Mouse (Mus musculus): ENCODE data around the gene Fam53b.
A peak's percentile ranks its signal among the peaks of the same experiment; 100 is the strongest.

Gene Fam53b

GRCm38 (mm10) chr7:132734222-132734621, 79.5 kb downstream of the Fam53b start:
- no peak for DNase-seq (ENCODE audit: low spot score)

GRCm38 (mm10) chr7:132733521-132733920, 80.2 kb downstream of the Fam53b start:
- no peak for DNase-seq (ENCODE audit: low spot score)

DNA sequence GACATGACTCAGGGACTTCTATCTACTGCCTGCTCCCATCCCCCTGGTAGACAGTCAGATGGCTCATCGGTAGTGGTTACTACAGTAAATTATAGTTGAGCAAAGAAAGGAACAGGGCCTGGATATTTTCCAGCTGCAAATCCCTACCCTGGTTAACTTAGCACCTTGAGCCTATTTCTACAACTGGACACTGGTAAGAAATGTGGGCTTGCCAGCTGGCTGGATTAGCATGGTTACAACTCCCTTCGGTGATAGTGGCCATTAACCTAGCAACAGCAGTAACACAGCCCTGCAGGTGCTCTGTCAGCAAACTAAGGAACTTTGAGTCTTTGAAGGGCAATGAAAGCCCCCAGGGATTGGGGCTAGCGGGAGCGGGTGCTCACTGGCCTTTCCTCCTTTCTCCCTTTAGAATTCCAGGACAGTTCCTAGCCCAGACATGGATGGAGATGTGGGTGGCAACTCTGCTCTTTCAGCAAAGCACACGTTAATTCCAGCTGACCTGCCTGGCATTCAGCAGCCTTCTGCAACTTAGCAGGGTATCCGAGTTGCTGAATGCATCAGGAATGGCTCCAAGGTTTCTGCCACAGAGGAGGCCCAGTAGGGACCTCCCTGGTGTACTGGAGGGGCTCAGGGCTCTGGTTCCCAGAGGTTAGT, 81.4 kb downstream of the Fam53b start:
- no peak for DNase-seq (ENCODE audit: low spot score)

- DNase-seq (ENCODE audit: low spot score), result no peak
These were observed 82.1 kb downstream of the Fam53b start for GRCm38 (mm10) chr7:132731558-132731957.

- no peak for DNase-seq (ENCODE audit: low spot score)
These were observed 83.2 kb downstream of the Fam53b start for GRCm38 (mm10) chr7:132730510-132730909.

GRCm38 (mm10) chr7:132729093-132729831, 84.4 kb downstream of the Fam53b start:
- DNase-seq (ENCODE audit: low spot score), result no peak

DNA sequence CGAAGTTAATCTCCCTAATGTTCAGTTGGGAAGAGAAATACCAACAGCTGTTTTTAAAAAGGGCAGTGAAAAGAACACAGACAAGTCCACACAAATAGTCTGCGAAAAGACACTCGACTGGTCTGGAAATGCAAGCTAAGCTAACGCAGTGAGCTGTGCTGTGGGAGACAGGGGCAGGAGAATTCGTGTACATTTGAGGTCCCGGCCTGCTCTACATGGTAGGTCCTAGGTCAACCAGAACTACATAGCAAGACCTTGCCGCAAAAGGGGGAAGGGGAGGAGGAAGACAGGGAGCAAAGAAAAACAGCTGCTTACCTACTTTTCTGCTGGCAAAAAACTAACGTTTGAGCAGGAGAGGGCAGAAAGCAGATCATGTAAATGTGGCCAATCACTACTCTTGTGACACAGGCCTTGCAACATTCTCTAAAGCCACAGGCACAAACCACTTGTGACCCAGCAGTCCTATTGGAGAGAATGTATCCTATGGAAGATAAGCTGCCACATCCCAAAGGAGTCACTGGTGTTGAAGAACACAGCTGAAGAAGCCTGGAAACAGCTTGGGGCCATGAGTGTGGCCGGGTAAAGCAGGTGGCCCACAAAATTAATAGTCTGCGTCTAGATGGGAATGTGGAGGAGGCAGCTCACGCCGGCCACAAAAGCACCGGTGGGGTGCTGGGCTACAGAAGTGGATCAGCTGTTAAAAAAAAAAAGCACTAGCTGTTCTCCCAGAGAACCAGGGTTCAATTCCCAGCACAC, 87.4 kb downstream of the Fam53b start:
- DNase-seq (ENCODE audit: low spot score), result no peak

DNA sequence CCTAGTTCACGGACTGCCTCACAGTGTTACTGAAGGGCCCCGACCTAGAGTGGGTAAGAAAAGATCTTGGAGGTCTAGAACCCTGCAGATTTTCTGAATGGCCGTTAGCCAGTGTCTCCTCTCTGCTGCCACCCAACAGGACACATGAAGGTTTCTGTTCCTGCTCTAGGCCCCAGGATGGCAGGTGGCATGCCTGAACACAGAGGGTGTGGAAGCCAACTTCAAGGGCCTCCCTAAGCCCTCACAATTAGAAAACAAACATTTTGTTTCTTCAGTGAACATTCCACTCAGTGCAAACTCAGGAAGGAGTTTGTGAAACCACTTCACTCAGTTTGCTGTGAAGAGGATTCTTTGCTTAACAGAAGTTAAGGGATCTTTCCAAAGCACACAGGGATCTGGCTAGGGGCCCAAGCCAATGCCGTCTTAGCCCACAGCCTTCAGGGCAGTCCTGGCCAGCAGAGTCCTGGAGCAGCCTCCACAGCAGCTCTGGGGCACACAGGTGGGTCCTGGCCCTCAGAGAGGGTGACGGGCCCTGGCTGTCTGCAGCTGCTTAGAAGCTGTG, 89.1 kb downstream of the Fam53b start:
- DNase-seq (ENCODE audit: low spot score), result no peak

DNA sequence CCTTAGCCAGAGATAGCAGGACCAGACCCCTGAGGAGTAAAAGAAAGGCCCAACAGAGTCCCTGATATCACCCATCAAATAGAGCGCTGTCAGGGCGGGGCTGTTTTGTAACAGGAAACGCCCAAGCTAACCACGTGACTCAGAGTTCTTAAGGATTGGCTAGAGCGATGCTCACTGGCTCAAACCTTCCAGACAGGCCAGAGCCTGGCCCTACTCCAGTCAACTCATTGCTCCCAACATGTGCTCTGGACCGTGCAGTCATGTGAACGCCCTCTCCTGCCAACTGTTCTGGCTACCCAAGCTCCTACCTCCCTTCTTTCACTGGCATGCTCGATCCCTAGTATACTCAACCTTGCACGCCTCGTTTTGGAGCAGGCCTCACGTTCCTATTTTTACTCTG, 89.8 kb downstream of the Fam53b start:
- peak; percentile 68 for DNase-seq (ENCODE audit: low spot score)

DNA sequence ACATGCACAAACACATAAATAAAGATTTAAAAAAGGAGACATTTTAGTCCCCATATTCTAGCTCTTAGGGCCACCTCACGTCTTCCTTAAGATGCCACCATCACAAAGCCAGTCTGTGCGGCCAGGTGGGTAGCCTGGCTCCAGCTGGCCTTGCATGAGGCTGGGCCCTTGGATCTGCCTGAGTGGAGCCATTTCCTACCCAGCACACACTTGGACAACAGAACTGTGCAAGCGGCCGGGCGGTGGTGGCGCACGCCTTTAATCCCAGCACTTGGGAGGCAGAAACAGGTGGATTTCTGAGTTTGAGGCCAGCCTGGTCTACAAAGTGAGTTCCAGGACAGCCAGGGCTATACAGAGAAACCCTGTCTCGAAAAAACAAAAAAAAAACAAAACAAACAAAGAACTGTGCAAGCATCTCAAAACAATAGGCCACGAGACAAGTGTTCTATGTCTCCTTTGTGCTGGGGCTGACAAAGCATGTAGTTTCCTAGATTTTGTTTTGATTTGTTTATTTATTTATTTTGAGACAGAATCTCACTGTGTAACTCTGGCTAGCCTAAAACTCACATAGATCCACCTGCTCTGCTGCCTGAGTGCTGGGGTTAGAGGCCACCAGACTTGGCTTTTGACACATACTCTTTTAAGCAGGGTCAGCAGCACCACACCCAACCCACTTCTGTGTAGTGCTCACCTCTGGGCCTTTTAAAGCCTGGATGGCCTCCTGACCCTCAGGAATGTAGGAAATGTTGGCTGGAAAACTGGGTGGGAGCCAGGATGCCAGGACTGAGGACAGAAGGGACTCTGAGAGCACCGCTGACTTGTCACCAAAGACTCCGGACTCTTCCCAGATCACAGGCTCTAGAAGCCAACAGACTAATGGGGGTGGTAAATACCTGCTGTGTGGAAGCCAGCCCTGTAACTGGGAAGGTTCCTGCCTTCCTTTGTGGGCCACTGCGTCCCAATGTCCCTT, 91.0 kb downstream of the Fam53b start:
- DNase-seq (ENCODE audit: low spot score), result no peak

- DNase-seq (ENCODE audit: low spot score), result no peak
These were observed 93.1 kb downstream of the Fam53b start for GRCm38 (mm10) chr7:132720562-132720961.

DNA sequence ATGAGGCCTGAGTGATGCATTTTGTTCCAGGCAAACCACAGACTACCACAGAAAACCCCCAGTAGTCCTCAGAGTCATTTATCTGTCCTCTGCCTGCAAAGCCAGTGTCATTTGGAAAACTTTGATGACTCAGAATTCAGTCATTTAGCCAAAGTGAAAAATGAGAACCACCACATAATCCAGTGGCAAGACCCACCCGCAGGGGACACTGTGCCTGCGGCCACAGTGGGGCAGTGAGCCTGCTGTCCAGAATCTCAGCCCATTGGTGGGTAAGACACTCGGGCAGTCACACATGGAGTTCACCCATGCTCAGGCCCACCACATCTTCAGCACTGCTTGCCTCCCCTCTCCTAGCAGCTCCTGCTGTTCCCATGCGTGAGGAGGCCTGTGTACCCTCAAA, 94.1 kb downstream of the Fam53b start:
- no peak for DNase-seq (ENCODE audit: low spot score)

DNA sequence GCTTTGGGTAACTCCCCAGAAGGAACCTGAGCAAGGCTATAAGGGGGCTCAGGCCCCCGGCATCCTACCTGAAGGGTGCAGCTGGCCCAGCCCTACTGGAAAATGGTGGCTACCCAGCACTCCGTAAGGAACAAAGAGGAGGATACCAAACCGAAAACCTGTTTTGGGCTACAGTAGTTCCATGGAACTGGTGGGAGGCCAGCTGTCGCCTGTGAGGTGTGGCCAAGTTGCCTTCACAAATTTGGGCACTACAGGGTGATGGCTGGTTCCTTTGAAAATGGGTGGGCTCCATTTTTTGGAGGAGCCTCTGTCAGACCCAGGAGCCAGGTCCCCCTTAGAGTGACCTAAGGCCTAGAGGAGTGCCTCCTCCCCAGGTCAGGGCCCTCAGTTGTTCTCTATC, 98.4 kb downstream of the Fam53b start:
- no peak for DNase-seq (ENCODE audit: low spot score)

DNA sequence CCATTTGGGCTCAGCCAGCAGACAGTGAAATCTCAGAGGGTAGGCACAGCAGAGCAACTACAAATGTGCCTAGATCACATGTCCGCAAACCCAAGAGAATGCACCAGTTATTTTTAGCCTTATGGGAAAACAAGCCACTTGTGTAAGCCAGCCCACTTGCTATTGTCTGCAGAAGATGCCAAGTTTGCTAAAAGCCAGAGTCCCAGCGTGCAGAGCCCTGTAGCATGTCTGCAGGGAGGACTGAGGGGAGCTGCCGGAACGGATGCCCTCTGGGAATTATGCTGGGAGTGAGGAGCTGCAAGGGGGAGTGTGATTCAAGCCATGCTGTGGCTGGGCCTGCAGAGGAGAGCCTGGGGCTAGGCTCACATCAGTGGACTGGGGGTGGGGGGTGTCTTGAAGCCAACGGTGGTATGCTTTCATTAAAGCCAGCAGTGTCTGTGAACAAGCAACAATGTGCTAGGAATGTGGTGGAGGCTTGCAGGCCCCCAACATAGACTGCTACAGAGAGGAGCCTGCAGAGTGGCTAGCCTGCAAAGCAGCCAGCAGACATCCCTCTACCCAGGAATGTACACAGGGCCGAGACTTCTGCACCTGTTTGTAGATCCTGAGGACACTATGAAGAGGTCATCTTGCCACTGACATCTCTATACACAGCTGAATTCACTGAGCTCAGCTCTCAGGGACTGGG, 99.3 kb downstream of the Fam53b start:
- peak; percentile 85 for DNase-seq (ENCODE audit: low spot score)

DNA sequence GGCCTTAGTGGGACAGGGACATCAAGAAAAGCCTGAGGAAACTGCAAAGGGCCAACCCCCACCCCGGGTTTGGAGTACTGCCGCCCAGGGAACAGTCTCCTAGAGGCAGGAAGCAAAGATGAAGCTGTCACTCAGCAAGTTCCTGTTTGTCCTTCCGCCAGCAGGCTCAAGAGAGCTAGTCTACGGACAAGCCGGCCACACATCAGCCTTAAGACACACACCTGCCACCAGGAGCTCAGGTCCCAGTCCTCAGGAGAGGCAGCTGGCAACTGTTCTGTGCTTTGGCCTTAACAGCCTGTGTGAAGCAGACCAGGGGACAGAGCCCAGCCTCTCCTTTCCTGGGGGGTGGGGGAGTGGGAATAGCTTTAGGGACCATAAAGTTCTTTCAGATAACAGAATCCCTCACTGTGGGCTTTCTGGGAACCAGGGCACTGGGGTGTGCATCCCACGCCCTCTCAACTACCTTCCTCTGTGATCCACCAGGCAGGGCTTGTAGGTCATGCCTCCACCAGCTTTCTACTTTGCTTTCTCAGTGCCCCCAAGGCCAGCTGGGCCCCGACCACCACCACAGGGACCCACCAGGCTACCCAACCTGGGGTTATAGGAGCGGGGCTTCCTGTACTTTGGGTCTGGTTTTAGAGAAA, 100.1 kb downstream of the Fam53b start:
- DNase-seq (ENCODE audit: low spot score), result no peak

DNA sequence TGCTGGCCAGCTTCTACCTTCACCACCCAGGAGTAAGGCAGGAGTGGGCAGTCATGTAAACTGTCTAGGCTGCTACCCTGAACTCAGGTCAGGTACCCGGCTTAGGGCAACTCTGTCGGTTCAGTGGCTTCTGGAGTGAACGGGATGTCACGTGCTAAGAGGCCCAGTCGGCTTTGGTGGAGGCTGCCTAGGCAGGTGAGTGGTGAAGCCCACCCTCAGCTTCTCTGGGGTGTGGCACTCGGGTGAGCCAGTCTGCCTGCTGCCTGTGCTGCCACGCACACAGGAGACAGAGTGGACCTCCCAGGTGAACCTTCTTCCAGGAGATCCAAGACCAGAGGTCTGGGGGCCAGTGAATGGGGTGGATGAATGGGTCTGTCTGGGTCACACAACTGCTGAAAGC, 100.7 kb downstream of the Fam53b start:
- no peak for DNase-seq (ENCODE audit: low spot score)

DNA sequence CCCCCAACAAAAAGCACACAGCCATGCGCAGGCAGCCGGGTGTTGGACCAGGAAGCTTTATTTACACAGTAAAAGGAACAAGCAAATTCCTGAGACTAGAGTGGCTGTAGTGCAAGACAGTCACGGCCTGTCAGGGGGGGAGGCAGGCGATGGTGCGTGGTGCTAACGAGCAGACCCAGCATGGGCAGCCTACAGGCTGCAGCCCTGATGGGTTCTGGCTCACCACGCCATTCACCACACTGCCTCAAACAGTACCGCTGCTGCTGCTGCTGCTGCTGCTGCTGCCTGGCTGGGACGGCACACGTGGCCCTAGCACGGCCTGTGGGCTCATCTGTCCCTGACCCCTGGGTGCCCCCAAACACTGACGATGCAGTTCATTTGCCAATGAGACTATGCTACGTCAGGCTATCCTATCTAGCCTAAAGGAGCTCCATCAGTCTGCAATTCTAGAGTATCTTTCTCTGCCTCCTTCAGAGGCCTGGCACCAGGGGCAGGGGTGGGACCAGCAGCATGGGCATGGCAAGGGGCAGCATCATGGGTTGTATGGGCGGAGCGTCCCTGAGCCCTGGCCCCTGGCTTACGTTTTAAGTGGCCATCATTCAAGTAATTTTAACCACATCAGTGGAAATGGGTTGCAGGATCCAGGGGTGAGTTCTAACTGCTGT, 101.5 kb downstream of the Fam53b start:
- DNase-seq (ENCODE audit: low spot score), result peak; percentile 23

GRCm38 (mm10) chr7:132711579-132711978, 102.1 kb downstream of the Fam53b start:
- DNase-seq (ENCODE audit: low spot score), result no peak

GRCm38 (mm10) chr7:132705130-132705529, 108.6 kb downstream of the Fam53b start:
- DNase-seq (ENCODE audit: low spot score), result no peak

Data from MN1 (cell line).